Mouse (Mus musculus): ENCODE data around the gene Clec4g. TPM values are rescaled to one million over a fixed set of nuclear protein-coding genes. Genes with fewer than 3 reads are reported as not detected.

The Clec4g gene
- polyA plus RNA-seq, 1 experiment from 2014 or later: not detected

- Histone ChIP-seq H3K4me1 (replicated peaks) (peaks cover 25% of the 10 kb centered on the region), H3K36me3 (peaks cover 34% of the 10 kb centered on the region), H3K9ac (peak overlapping the region; percentile 91), H3K4me2 (peak overlapping the region; percentile 97), H3K9me3 (no peaks in the 10 kb centered on the region), H3K27me3 (no peaks in the 10 kb centered on the region), H3K27ac (replicated peaks) (peak overlapping the region; percentile 87; the same call in 1 of the 2 replicates), H3K4me3 (peak overlapping the region; percentile 88)
- peak; percentile 4 for ATAC-seq (ENCODE audit: low read depth)
- WGBS: 2% methylated on average over 15 of the region's 15 CpGs
Measured at GRCm38 (mm10) chr8:3676993-3677579, 43.4 kb downstream of the Clec4g start.

GRCm38 (mm10) chr8:3676131-3676992 lies 44.1 kb downstream of the Clec4g start, which contains the start of gene Trappc5:
Gene Trappc5 (plus strand): TSS chr8:3676299.
- H3K9ac ChIP-seq: peak within 1 kb of the TSS; percentile 91
- peak within 1 kb of the TSS; percentile 87 for H3K27ac ChIP-seq (replicated peaks)
- H3K9me3 ChIP-seq: no peaks in the 10 kb centered on the region
- peak within 1 kb of the TSS; percentile 97 for H3K4me2 ChIP-seq
- WGBS: 1% methylated on average over 61 of the region's 61 CpGs
- ATAC-seq (ENCODE audit: low read depth): peak; percentile 82
- peaks cover 28% of the 10 kb centered on the region for H3K36me3 ChIP-seq
- no peaks in the 10 kb centered on the region for H3K27me3 ChIP-seq
- H3K4me3 ChIP-seq: peak within 1 kb of the TSS; percentile 88
- H3K4me1 ChIP-seq (replicated peaks): peaks cover 28% of the 10 kb centered on the region

GRCm38 (mm10) chr8:3674671-3675070 lies 45.8 kb downstream of the Clec4g start:
- H3K4me1 ChIP-seq (replicated peaks): peaks cover 29% of the 10 kb centered on the region
- no peak overlapping the region for H3K27ac ChIP-seq (replicated peaks)
- no peak overlapping the region for H3K9ac ChIP-seq
- no peaks in the 10 kb centered on the region for H3K27me3 ChIP-seq
- no peak overlapping the region for H3K4me2 ChIP-seq
- WGBS: 60% methylated on average over 3 of the region's 3 CpGs
- H3K4me3 ChIP-seq: no peak overlapping the region
- ATAC-seq (ENCODE audit: low read depth): no peak
- peaks cover 11% of the 10 kb centered on the region for H3K36me3 ChIP-seq
- H3K9me3 ChIP-seq: no peaks in the 10 kb centered on the region

- Histone ChIP-seq H3K9me3 (no peaks in the 10 kb centered on the region), H3K27me3 (no peaks in the 10 kb centered on the region), H3K4me3 (peak within 1 kb of the TSS; percentile 50), H3K27ac (replicated peaks) (peak within 1 kb of the TSS; percentile 76), H3K36me3 (no peaks in the 10 kb centered on the region), H3K4me2 (peak within 1 kb of the TSS; percentile 58), H3K4me1 (replicated peaks) (peaks cover 12% of the 10 kb centered on the region), H3K9ac (peak within 1 kb of the TSS; percentile 72)
- ATAC-seq (ENCODE audit: low read depth): peak; percentile 88
- 1% methylated on average over 23 of the region's 23 CpGs for WGBS
Measured at GRCm38 (mm10) chr8:3671980-3672491, 48.4 kb downstream of the Clec4g start, which contains the start of gene Fcor. Gene Fcor (minus strand): TSS chr8:3672362.

GRCm38 (mm10) chr8:3670388-3670787 lies 50.1 kb downstream of the Clec4g start:
- Histone ChIP-seq H3K27ac (replicated peaks) (no peak overlapping the region), H3K9ac (no peak overlapping the region), H3K27me3 (no peaks in the 10 kb centered on the region), H3K9me3 (no peaks in the 10 kb centered on the region), H3K36me3 (no peaks in the 10 kb centered on the region), H3K4me3 (no peak overlapping the region), H3K4me1 (replicated peaks) (peaks cover 12% of the 10 kb centered on the region; the same call in 1 of the 2 replicates), H3K4me2 (no peak overlapping the region)
- ATAC-seq (ENCODE audit: low read depth): no peak
- 85% methylated on average over 2 of the region's 2 CpGs for WGBS

GRCm38 (mm10) chr8:3665507-3665906 lies 54.9 kb downstream of the Clec4g start, which contains the start of gene Mcemp1:
Gene Mcemp1 (plus strand): TSS chr8:3665754.
- Histone ChIP-seq H3K9me3 (no peaks in the 10 kb centered on the region), H3K4me3 (no peak within 1 kb of the TSS), H3K27me3 (no peaks in the 10 kb centered on the region), H3K36me3 (no peaks in the 10 kb centered on the region), H3K4me2 (no peak within 1 kb of the TSS), H3K4me1 (replicated peaks) (no peaks in the 10 kb centered on the region), H3K9ac (no peak within 1 kb of the TSS), H3K27ac (replicated peaks) (no peak within 1 kb of the TSS)
- ATAC-seq (ENCODE audit: low read depth): no peak
- 79% methylated on average over 6 of the region's 6 CpGs for WGBS

- H3K36me3 ChIP-seq: no peaks in the 10 kb centered on the region
- ATAC-seq (ENCODE audit: low read depth): no peak
- no peaks in the 10 kb centered on the region for H3K27me3 ChIP-seq
- no peak overlapping the region for H3K27ac ChIP-seq (replicated peaks)
- no peak overlapping the region for H3K9ac ChIP-seq
- no peak overlapping the region for H3K4me3 ChIP-seq
- no peak overlapping the region for H3K4me2 ChIP-seq
- WGBS: 66% methylated on average over 5 of the region's 5 CpGs
- H3K4me1 ChIP-seq (replicated peaks): no peaks in the 10 kb centered on the region
- no peaks in the 10 kb centered on the region for H3K9me3 ChIP-seq
Measured at GRCm38 (mm10) chr8:3664405-3664804, 56.0 kb downstream of the Clec4g start.

GRCm38 (mm10) chr8:3660889-3661288 lies 59.6 kb downstream of the Clec4g start:
- 87% methylated on average over 8 of the region's 8 CpGs for WGBS
- H3K27me3 ChIP-seq: no peaks in the 10 kb centered on the region
- H3K9me3 ChIP-seq: no peaks in the 10 kb centered on the region
- H3K36me3 ChIP-seq: no peaks in the 10 kb centered on the region
- H3K4me3 ChIP-seq: no peak overlapping the region
- no peak overlapping the region for H3K4me2 ChIP-seq
- peaks cover 8% of the 10 kb centered on the region for H3K4me1 ChIP-seq (replicated peaks)
- no peak for ATAC-seq (ENCODE audit: low read depth)
- no peak overlapping the region for H3K9ac ChIP-seq
- H3K27ac ChIP-seq (replicated peaks): no peak overlapping the region

Other genes with a start within 250 kb of the Clec4g start
- gene Tex45, start 249.8 kb downstream of the Clec4g start, polyA plus RNA-seq (2015; fragmentation: Nextera tagmentation; extraction: Ambion mirVana): 0.17 TPM in 1 of 2 replicates, not detected in the other
- gene Zfp358, start 227.5 kb downstream of the Clec4g start, polyA plus RNA-seq (2015; fragmentation: Nextera tagmentation; extraction: Ambion mirVana): 76.4 and 77.7 TPM in 2 replicates
- 88.6 and 91.9 TPM in 2 replicates for gene Mcoln1, start 220.2 kb downstream of the Clec4g start, polyA plus RNA-seq (2015; fragmentation: Nextera tagmentation; extraction: Ambion mirVana)
- 35.7 and 36.7 TPM in 2 replicates for gene Pnpla6, start 205.3 kb downstream of the Clec4g start, polyA plus RNA-seq (2015; fragmentation: Nextera tagmentation; extraction: Ambion mirVana)
- 0.50 and 0.77 TPM in 2 replicates for gene C330021F23Rik, start 152.7 kb downstream of the Clec4g start, polyA plus RNA-seq (2015; fragmentation: Nextera tagmentation; extraction: Ambion mirVana)
- gene Camsap3, start 133.4 kb downstream of the Clec4g start, polyA plus RNA-seq (2015; fragmentation: Nextera tagmentation; extraction: Ambion mirVana): 34.0 and 38.9 TPM in 2 replicates
- 52.8 and 54.7 TPM in 2 replicates for gene Xab2, start 99.3 kb downstream of the Clec4g start, polyA plus RNA-seq (2015; fragmentation: Nextera tagmentation; extraction: Ambion mirVana)
- 111 and 122 TPM in 2 replicates for gene Pet100, start 99.1 kb downstream of the Clec4g start, polyA plus RNA-seq (2015; fragmentation: Nextera tagmentation; extraction: Ambion mirVana)
- gene Pcp2, start 95.1 kb downstream of the Clec4g start, polyA plus RNA-seq (2015; fragmentation: Nextera tagmentation; extraction: Ambion mirVana): 0.58 TPM in 1 of 2 replicates, not detected in the other
- gene Stxbp2, start 89.7 kb downstream of the Clec4g start, polyA plus RNA-seq (2015; fragmentation: Nextera tagmentation; extraction: Ambion mirVana): 29.4 and 29.9 TPM in 2 replicates
- gene Retn, start 64.9 kb downstream of the Clec4g start, polyA plus RNA-seq (2015; fragmentation: Nextera tagmentation; extraction: Ambion mirVana): 0.22 and 0.59 TPM in 2 replicates
- 0.25 TPM in 1 of 2 replicates, not detected in the other for gene Mcemp1, start 54.9 kb downstream of the Clec4g start, polyA plus RNA-seq (2015; fragmentation: Nextera tagmentation; extraction: Ambion mirVana)
- 12.7 and 17.8 TPM in 2 replicates for gene Fcor, start 48.3 kb downstream of the Clec4g start, polyA plus RNA-seq (2015; fragmentation: Nextera tagmentation; extraction: Ambion mirVana)
- gene Trappc5, start 44.4 kb downstream of the Clec4g start, polyA plus RNA-seq (2015; fragmentation: Nextera tagmentation; extraction: Ambion mirVana): 52.9 and 53.3 TPM in 2 replicates
- gene Fcer2a, start 26.5 kb downstream of the Clec4g start, polyA plus RNA-seq (2015; fragmentation: Nextera tagmentation; extraction: Ambion mirVana): 0.20 and 0.39 TPM in 2 replicates
- gene Cd209a, start 28.3 kb upstream of the Clec4g start, polyA plus RNA-seq (2015; fragmentation: Nextera tagmentation; extraction: Ambion mirVana): not detected in 2 replicates
- not detected in 2 replicates for gene Cd209e, start 133.7 kb upstream of the Clec4g start, polyA plus RNA-seq (2015; fragmentation: Nextera tagmentation; extraction: Ambion mirVana)
- gene Cd209d, start 157.9 kb upstream of the Clec4g start, polyA plus RNA-seq (2015; fragmentation: Nextera tagmentation; extraction: Ambion mirVana): not detected in 2 replicates
- not detected in 2 replicates for gene Cd209b, start 206.2 kb upstream of the Clec4g start, polyA plus RNA-seq (2015; fragmentation: Nextera tagmentation; extraction: Ambion mirVana)
- gene Cd209c, start 234.1 kb upstream of the Clec4g start, polyA plus RNA-seq (2015; fragmentation: Nextera tagmentation; extraction: Ambion mirVana): 0.39 TPM in 2 replicates